Mouse (Mus musculus) lung, postnatal 0 days (tissue): ENCODE measurements at regions not wholly inside any gene's neighbourhood (a gene's known extent, or its start where the extent isn't known, plus 50 kb on each side); places are given as distances from the start of the nearest gene placed in this dataset.

Source experiments
- CTCF ChIP-seq: IDR thresholded peaks from 2 replicates; pipeline ENCODE4 v1.5.1; 2016; ENCODE audit warnings: antibody characterized with exemption, mild to moderate bottlenecking
- EP300 ChIP-seq: IDR thresholded peaks from 2 replicates; pipeline ENCODE4 v1.6.1; 2016; ENCODE audit warnings: antibody characterized with exemption, mild to moderate bottlenecking, control low read depth

- TF ChIP-seq CTCF (no peak), EP300 (no peak)
Observed at GRCm38 (mm10) chr1:88966416-88966815, 103.8 kb upstream of the Sh3bp4 start.
